Mouse (Mus musculus) myocyte (in vitro differentiated cells): Measurements from ENCODE around the gene Wdfy3. TPM values are rescaled to one million over a fixed set of nuclear protein-coding genes. Genes with fewer than 3 reads are reported as not detected.

Source experiments
- H3K27me3 ChIP-seq: one replicate; pipeline ENCODE4 v1.6.1; 2011; ENCODE audit not compliant: control insufficient read depth, insufficient read depth, insufficient read length
- H3K36me3 ChIP-seq: one replicate; pipeline ENCODE4 v1.6.1; 2011; ENCODE audit not compliant: control insufficient read depth, insufficient read depth
- H3K4me2 ChIP-seq: one replicate; pipeline ENCODE4 v1.6.1; 2011; ENCODE audit warnings: low read depth, control low read depth
- H3K4me3 ChIP-seq: one replicate; pipeline ENCODE4 v1.5.1; 2011; ENCODE audit warnings: mild to moderate bottlenecking, control low read depth, moderate library complexity
- H3K79me2 ChIP-seq: one replicate; pipeline ENCODE4 v1.6.1; 2011; ENCODE audit not compliant: control insufficient read depth, insufficient read depth
- H3ac ChIP-seq: one replicate; pipeline ENCODE4 v1.6.1; 2011; ENCODE audit not compliant: control insufficient read depth, insufficient read length
- CEBPB ChIP-seq: IDR thresholded peaks from 2 replicates; pipeline ENCODE4 v1.6.1; 2011; ENCODE audit warnings: mild to moderate bottlenecking, moderate library complexity; ENCODE audit not compliant: poor library complexity, insufficient read depth, severe bottlenecking
- E2F4 ChIP-seq: IDR thresholded peaks from one replicate; pipeline ENCODE4 v1.6.1; 2011; ENCODE audit warnings: mild to moderate bottlenecking, control low read depth, moderate library complexity; ENCODE audit not compliant: insufficient read depth
- MAX ChIP-seq: IDR thresholded peaks from one replicate; pipeline ENCODE4 v1.6.1; 2011; ENCODE audit warnings: low read depth, mild to moderate bottlenecking, control low read depth
- MYOD1 ChIP-seq, 3 experiments: IDR thresholded peaks; one replicate each; pipeline ENCODE4 v1.6.1; 2011; ENCODE audit warnings: control low read depth in 2 of 3, low read depth in 2 of 3, mild to moderate bottlenecking in 2 of 3, moderate library complexity in 1 of 3; ENCODE audit not compliant: insufficient read length in 2 of 3, control insufficient read depth in 1 of 3
- MYOG ChIP-seq, 3 experiments: IDR thresholded peaks; one replicate each; pipeline ENCODE4 v1.6.1; 2011; ENCODE audit warnings: control low read depth in 2 of 3, low read depth in 2 of 3, mild to moderate bottlenecking in 2 of 3; ENCODE audit not compliant: insufficient read length in 2 of 3, control insufficient read depth in 1 of 3, insufficient read depth in 1 of 3
- POLR2A ChIP-seq: IDR thresholded peaks from one replicate; pipeline ENCODE4 v1.6.1; 2011; ENCODE audit warnings: low read depth, mild to moderate bottlenecking, control low read depth, moderate library complexity; ENCODE audit not compliant: insufficient read length
- POLR2AphosphoS2 ChIP-seq: IDR thresholded peaks from one replicate; pipeline ENCODE4 v1.6.1; 2011; ENCODE audit warnings: low read depth, control low read depth; ENCODE audit not compliant: insufficient read length
- REST ChIP-seq: IDR thresholded peaks from one replicate; pipeline ENCODE4 v1.6.1; 2011; ENCODE audit warnings: mild to moderate bottlenecking, control low read depth, moderate library complexity; ENCODE audit not compliant: insufficient read depth, insufficient read length
- SRF ChIP-seq: IDR thresholded peaks from one replicate; pipeline ENCODE4 v1.6.1; 2011; ENCODE audit warnings: low read depth; ENCODE audit not compliant: control insufficient read depth, insufficient read length
- TCF12 ChIP-seq: IDR thresholded peaks from one replicate; pipeline ENCODE4 v1.6.1; 2011; ENCODE audit warnings: mild to moderate bottlenecking, control low read depth; ENCODE audit not compliant: poor library complexity, insufficient read depth, severe bottlenecking
- TCF3 ChIP-seq: IDR thresholded peaks from one replicate; pipeline ENCODE4 v1.6.1; 2011; ENCODE audit warnings: low read depth, control low read depth; ENCODE audit not compliant: insufficient read length
- USF1 ChIP-seq: IDR thresholded peaks from one replicate; pipeline ENCODE4 v1.6.1; 2011; ENCODE audit warnings: low read depth, mild to moderate bottlenecking, control low read depth, moderate library complexity
- polyA plus RNA-seq: library from polyadenylated mRNA; unstranded; fragments of >200 nt; fragmentation: generic; extraction: Trizol; gene quantifications from one replicate; pipeline ENCODE4 v1.2.1, GENCODE M21; 2012; ENCODE audit warnings: missing spikeins

Gene Wdfy3
- polyA plus RNA-seq, 1 experiment = 9.5 TPM

DNA sequence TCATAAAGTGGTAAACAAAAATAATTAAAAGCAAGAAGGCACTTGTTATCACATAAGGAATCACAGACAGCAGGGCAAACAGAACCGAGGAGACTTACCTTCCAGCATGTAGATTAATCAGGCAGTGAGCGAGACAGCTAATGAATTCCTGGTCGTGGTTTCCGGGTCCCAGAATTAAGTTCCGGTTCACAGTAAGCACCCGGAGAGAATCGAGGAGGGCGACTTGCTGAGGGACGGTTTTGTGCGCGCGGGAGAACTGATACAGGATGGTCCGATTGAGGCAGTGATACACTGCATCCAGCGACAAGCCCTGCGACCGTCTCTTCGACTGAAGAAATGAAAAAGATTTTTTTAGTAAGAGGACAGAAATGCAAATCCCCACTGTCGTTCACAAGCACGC lies 181.7 kb downstream of the Wdfy3 start:
- Histone ChIP-seq H3K4me3 (no peak overlapping the region), H3K4me2 (no peak overlapping the region), H3K27me3 (no peaks in the 10 kb centered on the region), H3K36me3 (peaks cover 35% of the 10 kb centered on the region), H3ac (no peak overlapping the region), H3K79me2 (no peaks in the 10 kb centered on the region)
- TF ChIP-seq MYOD1 (IDR thresholded peaks at IDR 0.05; ENCODE audit: control insufficient read depth in 1 of 3, insufficient read length in 2 of 3, low read depth in 2 of 3) (no peak), MAX (no peak)

DNA sequence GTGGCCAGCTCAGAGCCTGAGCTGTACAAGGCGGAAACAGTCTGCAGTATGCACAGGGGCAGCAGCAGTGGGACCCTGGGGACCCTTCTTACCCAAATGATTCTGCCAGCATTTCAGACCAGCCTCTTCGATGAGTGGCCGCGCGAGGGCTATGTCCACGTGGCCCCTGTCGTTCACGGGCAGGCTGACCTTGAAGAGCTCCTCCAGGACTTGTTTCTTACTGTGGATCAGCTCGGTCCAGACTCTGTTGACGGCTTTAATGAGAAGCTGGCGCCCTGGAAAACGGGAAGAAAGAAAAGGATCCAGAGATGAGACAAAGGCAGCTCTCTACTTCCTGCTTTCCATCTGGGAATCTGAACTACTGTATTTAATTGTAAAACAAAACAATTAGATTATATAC lies 184.7 kb downstream of the Wdfy3 start:
- Histone ChIP-seq H3ac (no peak overlapping the region), H3K36me3 (peaks cover 38% of the 10 kb centered on the region), H3K4me3 (no peak overlapping the region), H3K4me2 (no peak overlapping the region), H3K79me2 (no peaks in the 10 kb centered on the region), H3K27me3 (no peaks in the 10 kb centered on the region)
- TF ChIP-seq USF1 = no peak
- no peak for TF ChIP-seq MYOG (IDR thresholded peaks at IDR 0.05; ENCODE audit: control insufficient read depth in 1 of 3, insufficient read depth in 1 of 3, insufficient read length in 2 of 3, low read depth in 2 of 3)
- TF ChIP-seq E2F4 = no peak
- no peak for TF ChIP-seq MYOD1 (IDR thresholded peaks at IDR 0.05; ENCODE audit: control insufficient read depth in 1 of 3, insufficient read length in 2 of 3, low read depth in 2 of 3)
- TF ChIP-seq SRF = no peak
- no peak for TF ChIP-seq MAX
- no peak for TF ChIP-seq POLR2A
- no peak for TF ChIP-seq TCF12
- no peak for TF ChIP-seq POLR2AphosphoS2
- TF ChIP-seq CEBPB = no peak
- no peak for TF ChIP-seq REST
- TF ChIP-seq TCF3 = no peak

DNA sequence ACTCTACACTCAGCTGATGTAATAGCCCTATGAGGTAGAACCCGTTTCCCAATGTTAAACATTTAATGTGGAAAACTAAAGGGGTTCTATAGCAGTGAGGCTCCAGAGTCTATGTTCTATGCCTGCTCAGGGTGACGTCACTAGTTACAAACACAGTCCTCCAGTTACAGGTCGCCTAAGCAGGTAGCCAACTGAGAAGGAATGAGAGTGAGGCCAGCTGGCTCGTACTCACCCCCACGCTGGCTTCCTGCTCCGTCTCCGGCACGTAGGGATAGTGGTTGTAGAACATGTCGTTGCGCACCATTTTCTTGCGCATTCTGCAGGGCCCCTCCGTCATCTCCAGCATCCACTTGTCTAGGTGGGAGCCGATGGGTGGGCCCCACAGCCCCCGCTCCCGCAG lies 187.5 kb downstream of the Wdfy3 start:
- H3ac ChIP-seq = no peak overlapping the region
- peaks cover 32% of the 10 kb centered on the region for H3K36me3 ChIP-seq
- TF ChIP-seq TCF3 (no peak), POLR2A (no peak), MYOD1 (IDR thresholded peaks at IDR 0.05; ENCODE audit: control insufficient read depth in 1 of 3, insufficient read length in 2 of 3, low read depth in 2 of 3) (no peak), REST (no peak), MAX (no peak), E2F4 (no peak), USF1 (no peak), SRF (no peak), POLR2AphosphoS2 (no peak)
- H3K4me3 ChIP-seq = no peak overlapping the region
- H3K79me2 ChIP-seq = no peaks in the 10 kb centered on the region
- no peaks in the 10 kb centered on the region for H3K27me3 ChIP-seq
- H3K4me2 ChIP-seq = no peak overlapping the region

DNA sequence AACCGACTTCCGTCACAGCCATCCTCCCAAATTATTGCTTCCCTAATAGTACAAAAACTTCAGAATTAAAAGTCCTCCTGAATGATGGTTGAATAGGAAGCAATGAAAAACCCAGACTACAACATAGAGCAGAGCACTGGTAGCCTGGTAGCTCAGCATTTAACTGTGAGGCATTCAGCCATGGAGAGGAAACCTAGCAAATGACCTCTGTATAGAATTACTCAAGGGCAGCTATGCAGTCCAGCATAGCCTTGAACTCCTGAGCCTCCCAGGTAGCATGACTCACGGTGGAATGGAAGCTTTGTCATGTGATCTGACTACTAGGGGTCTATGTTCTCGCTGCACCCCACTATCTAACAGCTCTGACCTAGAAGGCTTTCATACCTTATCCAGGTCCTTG lies 189.8 kb downstream of the Wdfy3 start:
- no peak for TF ChIP-seq CEBPB
- no peak for TF ChIP-seq USF1
- TF ChIP-seq REST = no peak
- no peak for TF ChIP-seq POLR2AphosphoS2
- no peak for TF ChIP-seq SRF
- TF ChIP-seq TCF12 = no peak
- no peak for TF ChIP-seq POLR2A
- TF ChIP-seq TCF3 = no peak
- Histone ChIP-seq H3K36me3 (peaks cover 15% of the 10 kb centered on the region), H3K4me2 (no peak overlapping the region)

DNA sequence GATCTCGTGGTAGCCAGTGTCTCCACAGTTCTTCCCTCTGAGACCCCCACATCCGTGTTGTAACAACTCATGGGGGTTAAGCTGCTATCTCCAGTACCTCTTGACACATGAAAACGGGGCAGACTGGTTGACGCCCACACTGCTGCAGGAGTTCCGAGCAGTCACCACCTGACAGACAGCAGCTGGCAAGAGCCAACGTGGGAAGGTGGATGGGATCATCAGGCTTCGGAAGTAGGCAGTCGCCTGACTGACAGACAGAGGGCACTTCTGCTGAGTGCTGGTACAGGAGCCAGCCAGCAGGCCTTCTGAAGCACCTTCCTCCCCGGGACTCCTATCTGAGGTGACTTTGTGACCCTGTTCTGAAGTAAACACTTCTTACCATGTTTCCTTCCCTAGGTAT lies 191.3 kb downstream of the Wdfy3 start:
- H3K79me2 ChIP-seq = no peaks in the 10 kb centered on the region
- H3K27me3 ChIP-seq = no peaks in the 10 kb centered on the region
- H3ac ChIP-seq = no peak overlapping the region
- TF ChIP-seq TCF12 = no peak
- no peak for TF ChIP-seq MYOG (IDR thresholded peaks at IDR 0.05; ENCODE audit: control insufficient read depth in 1 of 3, insufficient read depth in 1 of 3, insufficient read length in 2 of 3, low read depth in 2 of 3)
- no peak for TF ChIP-seq POLR2A
- TF ChIP-seq REST = no peak
- no peak for TF ChIP-seq MYOD1 (IDR thresholded peaks at IDR 0.05; ENCODE audit: control insufficient read depth in 1 of 3, insufficient read length in 2 of 3, low read depth in 2 of 3)
- no peak for TF ChIP-seq MAX
- TF ChIP-seq TCF3 = no peak
- H3K4me3 ChIP-seq = no peak overlapping the region
- H3K36me3 ChIP-seq = peaks cover 15% of the 10 kb centered on the region
- no peak overlapping the region for H3K4me2 ChIP-seq

More for the DNA sequence above, 189.8 kb downstream of the Wdfy3 start:
- Histone ChIP-seq H3K4me3 (no peak overlapping the region), H3K79me2 (no peaks in the 10 kb centered on the region), H3ac (no peak overlapping the region), H3K27me3 (no peaks in the 10 kb centered on the region)

DNA sequence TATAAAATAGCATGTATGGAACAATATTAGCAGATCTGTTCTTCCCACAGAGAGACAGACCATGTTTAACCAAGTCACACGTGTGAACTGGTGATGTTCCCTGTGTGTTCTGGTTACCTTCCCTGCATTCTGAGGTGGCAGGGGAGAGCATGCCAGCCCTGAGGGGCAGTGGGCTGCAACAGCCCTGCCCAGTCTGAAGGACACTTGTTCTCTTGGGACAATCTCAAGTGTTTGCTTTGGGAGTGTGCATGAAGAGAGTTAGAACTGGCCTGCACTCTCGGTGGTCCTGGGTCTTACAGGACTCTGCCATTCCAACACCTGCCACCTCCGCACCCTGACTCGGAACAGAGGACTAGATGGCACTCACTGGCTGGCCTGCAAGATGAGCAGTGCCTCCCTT lies 193.5 kb downstream of the Wdfy3 start:
- peaks cover 16% of the 10 kb centered on the region for H3K36me3 ChIP-seq
- H3K4me3 ChIP-seq = no peak overlapping the region
- no peaks in the 10 kb centered on the region for H3K27me3 ChIP-seq
- H3ac ChIP-seq = no peak overlapping the region
- no peak overlapping the region for H3K4me2 ChIP-seq
- TF ChIP-seq TCF3 (no peak), USF1 (no peak), MYOG (IDR thresholded peaks at IDR 0.05; ENCODE audit: control insufficient read depth in 1 of 3, insufficient read depth in 1 of 3, insufficient read length in 2 of 3, low read depth in 2 of 3) (no peak), CEBPB (no peak)
- H3K79me2 ChIP-seq = no peaks in the 10 kb centered on the region
